Mouse (Mus musculus): ENCODE results near the gene Mrgprg.

Gene Mrgprg

GRCm38 (mm10) chr7:143755357-143756124, 11.3 kb downstream of the Mrgprg start:
- in situ Hi-C loops (cut with MboI, MseI) = no loop called here

- in situ Hi-C loops (cut with MboI, MseI) = loop anchor here (5.0 kb wide), 2 partner anchors 47 to 157 kb away; no protein-coding TSS in a partner anchor
Observed at GRCm38 (mm10) chr7:143753990-143754715, 12.6 kb downstream of the Mrgprg start.

GRCm38 (mm10) chr7:143752606-143753005, 14.2 kb downstream of the Mrgprg start:
- in situ Hi-C loops (cut with MboI, MseI) = loop anchor here (5.0 kb wide), 2 partner anchors 45 to 155 kb away; no protein-coding TSS in a partner anchor

- in situ Hi-C loops (cut with MboI, MseI) = loop anchor here (5.0 kb wide), 2 partner anchors 45 to 155 kb away; no protein-coding TSS in a partner anchor
Observed at GRCm38 (mm10) chr7:143752056-143752455, 14.7 kb downstream of the Mrgprg start.

- in situ Hi-C loops (cut with MboI, MseI) = loop anchor here (5.0 kb wide), 2 partner anchors 44 to 154 kb away; no protein-coding TSS in a partner anchor
Observed at GRCm38 (mm10) chr7:143751380-143751779, 15.4 kb downstream of the Mrgprg start.

- in situ Hi-C loops (cut with MboI, MseI) = loop anchor here (25.0 kb wide), 1 partner anchor 587 kb away; no protein-coding TSS in a partner anchor
Observed at GRCm38 (mm10) chr7:143749045-143749444, 17.7 kb downstream of the Mrgprg start.

GRCm38 (mm10) chr7:143748041-143748868, 18.5 kb downstream of the Mrgprg start:
- in situ Hi-C loops (cut with MboI, MseI) = loop anchor here (25.0 kb wide), 1 partner anchor 586 kb away; no protein-coding TSS in a partner anchor

GRCm38 (mm10) chr7:143740653-143741052, 26.1 kb downstream of the Mrgprg start:
- in situ Hi-C loops (cut with MboI, MseI) = loop anchor here (25.0 kb wide), 1 partner anchor 578 kb away; no protein-coding TSS in a partner anchor

GRCm38 (mm10) chr7:143739511-143740461, 27.0 kb downstream of the Mrgprg start:
- in situ Hi-C loops (cut with MboI, MseI) = loop anchor here (25.0 kb wide), 1 partner anchor 577 kb away; no protein-coding TSS in a partner anchor

GRCm38 (mm10) chr7:143738601-143739006, 28.2 kb downstream of the Mrgprg start:
- in situ Hi-C loops (cut with MboI, MseI) = loop anchor here (25.0 kb wide), 1 partner anchor 576 kb away; no protein-coding TSS in a partner anchor

GRCm38 (mm10) chr7:143738194-143738593, 28.6 kb downstream of the Mrgprg start:
- in situ Hi-C loops (cut with MboI, MseI) = loop anchor here (25.0 kb wide), 1 partner anchor 576 kb away; no protein-coding TSS in a partner anchor

GRCm38 (mm10) chr7:143733746-143734145, 33.0 kb downstream of the Mrgprg start:
- in situ Hi-C loops (cut with MboI, MseI) = loop anchor here (25.0 kb wide), 1 partner anchor 571 kb away; no protein-coding TSS in a partner anchor

GRCm38 (mm10) chr7:143729886-143730285, 36.9 kb downstream of the Mrgprg start:
- in situ Hi-C loops (cut with MboI, MseI) = loop anchor here (25.0 kb wide), 1 partner anchor 568 kb away; no protein-coding TSS in a partner anchor

- in situ Hi-C loops (cut with MboI, MseI) = loop anchor here (25.0 kb wide), 1 partner anchor 564 kb away; no protein-coding TSS in a partner anchor
Observed at GRCm38 (mm10) chr7:143726396-143726795, 40.4 kb downstream of the Mrgprg start.

- in situ Hi-C loops (cut with MboI, MseI) = no loop called here
Observed at GRCm38 (mm10) chr7:143723841-143724240, 43.0 kb downstream of the Mrgprg start.

GRCm38 (mm10) chr7:143722646-143723045, 44.1 kb downstream of the Mrgprg start:
- in situ Hi-C loops (cut with MboI, MseI) = no loop called here

GRCm38 (mm10) chr7:143717811-143718210, 49.0 kb downstream of the Mrgprg start:
- in situ Hi-C loops (cut with MboI, MseI) = no loop called here

All from regulatory T cell (primary cell).